In genomic region chr2:169633491-169634289, GRCm38 (mm10) we compare ENCODE assay signal across 9 mouse cellular contexts. TPM values are rescaled to one million over a fixed set of nuclear protein-coding genes. Genes with fewer than 3 reads are reported as not detected.
A peak's percentile ranks its signal among the peaks of the same experiment; 100 is the strongest.
DNase-seq lines count a peak whose midpoint lies in the region; ATAC-seq lines count a peak whose summit lies in the region.
"Had no signal": no experiment of that assay in that cellular context is flagged by ENCODE, and none has a peak within 500 bp of the region (broad histone marks: within the 10 kb centered on the region; RNA-seq: fewer than 3 reads in every experiment).

No protein-coding gene starts in this region.

- ATAC-seq in stomach, embryonic 14.5 days (ENCODE audit: insufficient number of reproducible peaks, insufficient read depth, low FRiP score, low read depth) = peak; percentile 39
- no peak for ATAC-seq in monocyte, adult 5-6 weeks (replicated peaks; ENCODE audit: insufficient number of reproducible peaks, low FRiP score, low TSS enrichment, poor library complexity, severe bottlenecking)

- no peaks in the 10 kb centered on the region for H3K27me3 ChIP-seq in stomach, embryonic 14.5 days (ENCODE audit: control insufficient read depth, insufficient read depth, low read length)

- H3K9me3 ChIP-seq in stomach, embryonic 14.5 days (ENCODE audit: control insufficient read depth, low read depth, low read length) = no peaks in the 10 kb centered on the region

- peaks cover 7% of the 10 kb centered on the region; the same call in 1 of the 2 replicates for H3K4me1 ChIP-seq in stomach, embryonic 14.5 days (ENCODE audit: control insufficient read depth, insufficient read depth, low read length)
- H3K4me1 ChIP-seq: megakaryocyte, embryonic 14.5 days had no signal

- peak overlapping the region; percentile 79 for H3K4me2 ChIP-seq in stomach, embryonic 14.5 days (replicated peaks; ENCODE audit: low read depth, low read length)

- H3K9ac ChIP-seq in stomach, embryonic 14.5 days (replicated peaks; ENCODE audit: low read depth, low read length) = peak overlapping the region; percentile 97

- peak; percentile 27 for DNase-seq in ovary, adult 18-20 months (ENCODE audit: low spot score)
- DNase-seq in ovary, postnatal 10 days (ENCODE audit: low spot score) = no peak
- DNase-seq in embryo, embryonic 11 days = peak; percentile 62
- peak; percentile 32 to 44 for DNase-seq in heart, adult 9 months (ENCODE audit: low spot score in 2 of 2)
- DNase-seq in kidney, adult 9 months = peak; percentile 17
- peak; percentile 23 for DNase-seq in lung, postnatal 14 days

- under 1% methylated on average over 38 of the region's 38 CpGs for WGBS in stomach, embryonic 14.5 days

- no peaks in the 10 kb centered on the region for H3K36me3 ChIP-seq in stomach, embryonic 14.5 days (ENCODE audit: control insufficient read depth, insufficient read depth, low read length)

- H3K27ac ChIP-seq in stomach, embryonic 14.5 days (ENCODE audit: low read length) = peak overlapping the region; percentile 96

- H3K4me3 ChIP-seq in stomach, embryonic 14.5 days (ENCODE audit: low read depth, low read length) = peak overlapping the region; percentile 84
- H3K4me3 ChIP-seq: megakaryocyte, embryonic 14.5 days had no signal

RNA-seq across cellular contexts. Expression of gene Tshz2, which starts 0.9 kb away (rescaled TPM):
- 18.0 and 20.1 TPM in 2 replicates for polyA plus RNA-seq in stomach, embryonic 14.5 days (2014; fragmentation: Nextera tagmentation; extraction: Ambion mirVana)
- total RNA-seq in monocyte, adult 5-6 weeks (2017) = not detected in 3 replicates

RNA-seq across cellular contexts. Expression of gene Gm11011, which starts 46.1 kb away (rescaled TPM):
- polyA plus RNA-seq in stomach, embryonic 14.5 days (2014; fragmentation: Nextera tagmentation; extraction: Ambion mirVana) = not detected in 2 replicates
- total RNA-seq in monocyte, adult 5-6 weeks (2017) = not detected in 3 replicates
